Mouse (Mus musculus) hindbrain, embryonic 11.5 days (tissue): Measurements from ENCODE around the gene Mthfsl. TPM values are rescaled to one million over a fixed set of nuclear protein-coding genes. Genes with fewer than 3 reads are reported as not detected.
A peak's percentile ranks its signal among the peaks of the same experiment; 100 is the strongest.
"Not testable (repeated sequence)": the region's sequence is repeated elsewhere in the genome, so short reads cannot be mapped to it uniquely, and the experiment has no call there.

ENCODE experiments used
- ATAC-seq: fragments of 200-750 bp; cut with Nextera tagmentation; 2 replicates; pipeline ENCODE4 v1.8.0; 2017; ENCODE audit warnings: mild to moderate bottlenecking, moderate TSS enrichment, moderate library complexity; ENCODE audit not compliant: low FRiP score
- DNase-seq: peaks from one replicate; pipeline ENCODE4 v3.0.0-alpha.2; 2015; ENCODE audit warnings: low spot score
- H3K27ac ChIP-seq: fragments of 300-500 bp; sonication (generic); 2 replicates; pipeline ENCODE4 v1.5.1; 2014; ENCODE audit warnings: mild to moderate bottlenecking, low read depth, low read length
- H3K27me3 ChIP-seq: fragments of 300-500 bp; sonication (generic); 2 replicates; pipeline ENCODE4 v1.6.1; 2014; ENCODE audit warnings: mild to moderate bottlenecking, low read length, moderate library complexity, mixed read lengths; ENCODE audit not compliant: control insufficient read depth, insufficient read depth
- H3K36me3 ChIP-seq: fragments of 300-500 bp; sonication (generic); 2 replicates; pipeline ENCODE4 v1.6.1; 2014; ENCODE audit warnings: mild to moderate bottlenecking, low read length, moderate library complexity, mixed read lengths; ENCODE audit not compliant: control insufficient read depth, insufficient read depth
- H3K4me1 ChIP-seq: fragments of 300-500 bp; sonication (generic); replicated peaks from 2 replicates; pipeline ENCODE4 v1.6.1; 2014; ENCODE audit warnings: low read length, mixed read lengths; ENCODE audit not compliant: control insufficient read depth, insufficient read depth
- H3K4me2 ChIP-seq: fragments of 300-500 bp; sonication (generic); replicated peaks from 2 replicates; pipeline ENCODE4 v1.6.1; 2014; ENCODE audit warnings: mild to moderate bottlenecking, low read depth, low read length
- H3K4me3 ChIP-seq: fragments of 300-500 bp; sonication (generic); 2 replicates; pipeline ENCODE4 v1.5.1; 2014; ENCODE audit warnings: low read depth, low read length
- H3K9ac ChIP-seq: fragments of 300-500 bp; sonication (generic); 2 replicates; pipeline ENCODE4 v1.6.1; 2014; ENCODE audit warnings: low read depth, low read length
- H3K9me3 ChIP-seq: fragments of 300-500 bp; sonication (generic); 2 replicates; pipeline ENCODE4 v1.6.1; 2016; ENCODE audit warnings: low read length; ENCODE audit not compliant: control insufficient read depth
- WGBS: fragments of 180-500 bp; shearing (Covaris S2); extraction: QIAGEN DNeasy Blood & Tissue Kit; methylation state at CpG from one replicate; pipeline ENCODE4 v1.1.7; 2014; 5-methylcytosine and 5-hydroxymethylcytosine counted together
- polyA plus RNA-seq: library from polyadenylated mRNA; unstranded; fragments of >200 nt; fragmentation: Nextera tagmentation; extraction: Ambion mirVana; gene quantifications from 2 replicates; pipeline ENCODE4 v1.2.1, GENCODE M21; 2014

Gene Mthfsl
- polyA plus RNA-seq, result 25.4 and 30.3 TPM in 2 replicates

DNA sequence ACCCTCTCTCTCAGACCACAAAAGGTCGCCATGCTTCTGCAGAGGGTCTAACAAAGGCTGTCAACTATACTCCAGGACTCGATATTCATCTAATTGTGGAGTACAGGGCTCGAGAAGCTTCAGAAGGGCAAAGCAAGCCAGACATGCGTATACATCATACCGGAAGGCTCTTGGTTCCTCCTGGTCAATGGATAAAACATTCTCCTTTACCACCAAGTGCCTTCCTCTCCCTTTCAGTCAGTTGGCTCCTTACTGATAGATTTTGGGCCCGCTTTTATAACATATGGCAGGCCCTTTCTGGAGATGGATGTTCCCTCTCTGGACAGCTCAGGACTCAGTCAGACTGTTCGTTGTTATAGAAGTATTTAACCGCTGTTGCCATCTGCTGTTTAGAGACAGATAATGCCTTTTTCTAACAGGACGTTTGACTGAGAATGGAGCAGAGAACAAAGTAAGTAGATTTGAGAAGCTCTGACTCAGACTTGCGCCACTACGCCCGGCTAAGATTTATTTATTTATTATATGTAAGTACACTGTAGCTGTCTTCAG is at the start of gene Mthfsl:
Gene Mthfsl (minus strand): TSS at position 308 of the 549 bp plus-strand sequence.
- H3K4me2 ChIP-seq, result peak within 1 kb of the TSS; percentile 15; the same call in 1 of the 2 replicates
- H3K27ac ChIP-seq, result 0 out of 2 replicates have a peak within 1 kb of the TSS, but pooled peaks have one; percentile 27
- H3K9ac ChIP-seq, H3K4me1 ChIP-seq, H3K27me3 ChIP-seq, H3K36me3 ChIP-seq, H3K9me3 ChIP-seq: not testable (repeated sequence)
- DNase-seq, result peak; percentile 13
- peak within 1 kb of the TSS; percentile 20; the same call in 1 of the 2 replicates for H3K4me3 ChIP-seq
- WGBS, result 27% methylated on average over 10 of the region's 12 CpGs
- ATAC-seq, result peak; percentile 65

DNA sequence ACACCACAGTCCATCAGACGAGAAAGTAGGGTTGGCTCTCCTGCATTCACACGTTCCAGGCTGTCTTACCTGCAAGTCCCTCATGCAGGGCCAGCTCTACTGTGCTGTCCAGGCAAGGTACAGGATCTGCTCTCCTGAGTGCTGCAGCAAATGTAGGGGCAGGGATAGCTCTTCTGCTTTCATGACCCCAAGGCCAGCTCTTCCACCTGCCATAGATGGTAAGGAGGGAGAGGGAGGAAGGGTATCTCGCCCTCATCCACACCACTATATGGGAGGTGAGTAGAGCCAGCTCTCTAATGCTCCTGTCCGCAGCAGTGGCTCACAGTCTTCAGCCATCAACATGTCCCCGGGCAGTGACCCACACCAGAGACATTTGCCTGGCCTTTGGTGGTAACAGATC is 49.4 kb upstream of the Mthfsl start:
- not testable (repeated sequence) for ATAC-seq, H3K4me2 ChIP-seq, DNase-seq, H3K9me3 ChIP-seq, H3K9ac ChIP-seq, H3K27me3 ChIP-seq, H3K4me3 ChIP-seq, H3K27ac ChIP-seq, H3K4me1 ChIP-seq, H3K36me3 ChIP-seq
- WGBS, result 89% methylated on average over 4 of the region's 5 CpGs

DNA sequence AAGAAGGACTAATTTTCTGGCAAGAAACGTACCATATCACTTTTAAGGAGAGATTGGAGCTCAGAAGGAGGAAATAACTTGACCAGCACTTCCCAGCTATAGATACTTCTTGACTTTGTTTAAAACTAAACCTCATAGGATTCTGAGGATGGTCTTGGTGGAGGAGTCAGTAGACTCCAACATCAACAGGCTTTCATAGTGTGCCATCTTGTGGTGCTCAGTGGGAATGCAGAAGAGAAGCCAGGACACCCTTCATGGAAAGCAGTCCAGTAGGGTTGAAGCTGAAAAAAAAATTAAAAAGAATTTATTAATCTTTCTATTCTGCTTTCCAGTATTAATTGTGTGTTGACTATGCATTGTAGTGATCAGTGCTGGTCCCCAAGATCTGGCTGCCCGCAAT is 26.6 kb upstream of the Mthfsl start:
- H3K4me2 ChIP-seq, H3K4me1 ChIP-seq, H3K9me3 ChIP-seq, H3K36me3 ChIP-seq, ATAC-seq, H3K27me3 ChIP-seq, H3K4me3 ChIP-seq, H3K9ac ChIP-seq, DNase-seq, H3K27ac ChIP-seq: not testable (repeated sequence)
- no CpG with 5 or more reads among the region's 2 CpGs for WGBS

- not testable (repeated sequence) for H3K4me1 ChIP-seq, DNase-seq, H3K9me3 ChIP-seq, H3K27ac ChIP-seq, H3K4me3 ChIP-seq, H3K9ac ChIP-seq, H3K4me2 ChIP-seq, H3K27me3 ChIP-seq, ATAC-seq, H3K36me3 ChIP-seq
- 100% methylated on average over 1 of the region's 2 CpGs for WGBS
These were observed 25.9 kb upstream of the Mthfsl start for GRCm38 (mm10) chr9:88746046-88746445.

- H3K36me3 ChIP-seq, H3K4me1 ChIP-seq, H3K4me3 ChIP-seq, H3K27ac ChIP-seq, DNase-seq, H3K9ac ChIP-seq, H3K4me2 ChIP-seq, ATAC-seq, H3K9me3 ChIP-seq, H3K27me3 ChIP-seq: not testable (repeated sequence)
These were observed 15.2 kb upstream of the Mthfsl start for GRCm38 (mm10) chr9:88735289-88735688.

DNA sequence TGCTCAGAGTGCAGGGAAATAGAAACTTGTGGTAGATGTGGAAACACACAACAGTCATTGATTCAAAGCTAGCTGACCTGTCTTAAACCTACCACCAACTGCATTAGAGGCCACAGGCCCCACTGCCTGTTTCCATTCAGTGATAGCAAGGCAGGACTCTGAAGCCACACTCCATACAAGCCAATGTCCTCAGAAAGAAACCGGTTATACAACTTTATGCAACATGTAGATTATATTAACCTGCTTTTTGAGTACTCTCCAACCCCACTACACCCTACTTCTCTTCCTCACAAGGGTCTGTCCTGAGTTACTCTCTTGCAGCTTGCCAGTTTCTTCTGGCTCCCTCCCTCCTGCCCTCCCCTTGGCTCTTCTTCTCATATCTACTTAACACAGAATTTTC is 13.1 kb upstream of the Mthfsl start:
- not testable (repeated sequence) for H3K27me3 ChIP-seq, H3K4me2 ChIP-seq, H3K4me1 ChIP-seq, ATAC-seq, H3K9me3 ChIP-seq, H3K27ac ChIP-seq, H3K9ac ChIP-seq, DNase-seq, H3K4me3 ChIP-seq, H3K36me3 ChIP-seq
- WGBS, result 91% methylated on average over 1 of the region's 1 CpGs

- not testable (repeated sequence) for H3K9me3 ChIP-seq, H3K4me1 ChIP-seq, H3K4me3 ChIP-seq, H3K4me2 ChIP-seq, H3K36me3 ChIP-seq, DNase-seq, ATAC-seq, H3K9ac ChIP-seq, H3K27me3 ChIP-seq, H3K27ac ChIP-seq
- WGBS, result 87% methylated on average over 1 of the region's 3 CpGs
These were observed 12.2 kb upstream of the Mthfsl start for GRCm38 (mm10) chr9:88732334-88732733.

- not testable (repeated sequence) for H3K36me3 ChIP-seq, H3K27me3 ChIP-seq, H3K27ac ChIP-seq, H3K4me3 ChIP-seq, H3K9me3 ChIP-seq, H3K4me2 ChIP-seq, H3K9ac ChIP-seq, DNase-seq, ATAC-seq, H3K4me1 ChIP-seq
- WGBS, result 91% methylated on average over 5 of the region's 5 CpGs
These were observed 11.6 kb upstream of the Mthfsl start, which contains the start of gene Bcl2a1d for GRCm38 (mm10) chr9:88731728-88732127. TSS of gene Bcl2a1d (minus strand) at chr9:88731914.

GRCm38 (mm10) chr9:88728311-88728710 is 8.2 kb upstream of the Mthfsl start:
- not testable (repeated sequence) for H3K9ac ChIP-seq, H3K4me2 ChIP-seq, DNase-seq, H3K4me3 ChIP-seq, H3K9me3 ChIP-seq, ATAC-seq, H3K36me3 ChIP-seq, H3K27me3 ChIP-seq, H3K4me1 ChIP-seq, H3K27ac ChIP-seq
